11 mouse cellular contexts compared by ENCODE assay signal in genomic region chr5:125743503-125743902, GRCm38 (mm10).
"Had no signal": no experiment of that assay in that cellular context is flagged by ENCODE, and none has a peak within 500 bp of the region (broad histone marks: within the 10 kb centered on the region; RNA-seq: fewer than 3 reads in every experiment).

No protein-coding gene starts in this region.

- H3K27me3 ChIP-seq: liver, embryonic 13.5 days; midbrain, embryonic 12.5 days; neural tube, embryonic 13.5 days had no signal

- H3K36me3 ChIP-seq: liver, embryonic 13.5 days; midbrain, embryonic 12.5 days; neural tube, embryonic 13.5 days had no signal

- H3K4me3 ChIP-seq: liver, embryonic 13.5 days; midbrain, embryonic 12.5 days; neural tube, embryonic 13.5 days had no signal

- H3K27ac ChIP-seq: liver, embryonic 13.5 days; midbrain, embryonic 12.5 days; neural tube, embryonic 13.5 days had no signal

- H3K9ac ChIP-seq: liver, embryonic 13.5 days; midbrain, embryonic 12.5 days; neural tube, embryonic 13.5 days had no signal

- H3K4me2 ChIP-seq: liver, embryonic 13.5 days; midbrain, embryonic 12.5 days; neural tube, embryonic 13.5 days had no signal

- H3K4me1 ChIP-seq: liver, embryonic 13.5 days; midbrain, embryonic 12.5 days had no signal

- DNase-seq: kidney, adult 9 months; kidney, postnatal 14 days; kidney, postnatal 4 days; liver, embryonic 13.5 days; lung, adult 2 months; lung, postnatal 14 days; lung, postnatal 4 days; thymus, adult 18-20 months; thymus, postnatal 36 days had no signal

- H3K9me3 ChIP-seq: midbrain, embryonic 12.5 days; neural tube, embryonic 13.5 days had no signal
